Mouse (Mus musculus) lung, embryonic 14.5 days (tissue): ENCODE data around the gene Slc16a13. TPM values are rescaled to one million over a fixed set of nuclear protein-coding genes. Genes with fewer than 3 reads are reported as not detected.

Experiments used
- ATAC-seq: fragments of 200-750 bp; cut with Nextera tagmentation; 2 replicates; pipeline ENCODE4 v1.8.0; 2017; ENCODE audit warnings: mild to moderate bottlenecking, moderate TSS enrichment, moderate library complexity; ENCODE audit not compliant: insufficient read depth
- DNase-seq: peaks from one replicate; pipeline ENCODE4 v3.0.0-alpha.2; 2015
- H3K27ac ChIP-seq: fragments of 300-500 bp; sonication (generic); 2 replicates; pipeline ENCODE4 v1.5.1; 2014; ENCODE audit warnings: low read depth, mild to moderate bottlenecking, moderate library complexity
- H3K27me3 ChIP-seq: fragments of 300-500 bp; sonication (generic); 2 replicates; pipeline ENCODE4 v1.6.1; 2014; ENCODE audit warnings: low read length, control low read depth; ENCODE audit not compliant: insufficient read depth
- H3K36me3 ChIP-seq: fragments of 300-500 bp; sonication (generic); 2 replicates; pipeline ENCODE4 v1.6.1; 2014; ENCODE audit warnings: control low read depth; ENCODE audit not compliant: insufficient read depth
- H3K4me1 ChIP-seq: fragments of 300-500 bp; sonication (generic); 2 replicates; pipeline ENCODE4 v1.6.1; 2014; ENCODE audit warnings: antibody characterized with exemption, control low read depth; ENCODE audit not compliant: insufficient read depth
- H3K4me2 ChIP-seq: fragments of 300-500 bp; sonication (generic); 2 replicates; pipeline ENCODE4 v1.6.1; 2014; ENCODE audit warnings: mild to moderate bottlenecking
- H3K4me3 ChIP-seq: fragments of 300-500 bp; sonication (generic); 2 replicates; pipeline ENCODE4 v1.5.1; 2014; ENCODE audit warnings: low read depth, low read length
- H3K9ac ChIP-seq: fragments of 300-500 bp; sonication (generic); 2 replicates; pipeline ENCODE4 v1.6.1; 2014
- H3K9me3 ChIP-seq: fragments of 300-500 bp; sonication (generic); 2 replicates; pipeline ENCODE4 v1.6.1; 2016; ENCODE audit warnings: low read depth, low read length, control low read depth
- CTCF ChIP-seq: IDR thresholded peaks from 2 replicates; pipeline ENCODE4 v1.5.1; 2016; ENCODE audit warnings: antibody characterized with exemption, low read depth
- WGBS: fragments of 180-500 bp; shearing (Covaris S2); extraction: QIAGEN DNeasy Blood & Tissue Kit; methylation state at CpG from one replicate; pipeline ENCODE4 v1.1.7; 2014; 5-methylcytosine and 5-hydroxymethylcytosine counted together
- polyA plus RNA-seq: library from polyadenylated mRNA; unstranded; fragments of >200 nt; fragmentation: Nextera tagmentation; extraction: Ambion mirVana; gene quantifications from 2 replicates; pipeline ENCODE4 v1.2.1, GENCODE M21; 2014

Gene Slc16a13
- 4.4 and 6.2 TPM in 2 replicates for polyA plus RNA-seq

GRCm38 (mm10) chr11:70220731-70221602 lies at the start of gene Slc16a13:
Slc16a13 (minus strand) TSS chr11:70221064.
- peak within 1 kb of the TSS; percentile 71 for H3K9ac ChIP-seq
- 0 out of 2 replicates have a peak, but pooled peaks cover 3% of the 10 kb centered on the region for H3K36me3 ChIP-seq
- H3K4me3 ChIP-seq, result peak within 1 kb of the TSS; percentile 51
- H3K4me2 ChIP-seq, result peak within 1 kb of the TSS; percentile 95
- no peak for TF ChIP-seq CTCF
- peak within 1 kb of the TSS; percentile 85 for H3K27ac ChIP-seq
- ATAC-seq, result peak; percentile 93
- no peaks in the 10 kb centered on the region for H3K9me3 ChIP-seq
- peak; percentile 95 for DNase-seq
- H3K4me1 ChIP-seq, result peaks cover 8% of the 10 kb centered on the region; the same call in 1 of the 2 replicates
- peaks cover 12% of the 10 kb centered on the region for H3K27me3 ChIP-seq
- under 1% methylated on average over 28 of the region's 28 CpGs for WGBS

GRCm38 (mm10) chr11:70266405-70266804 lies 45.5 kb upstream of the Slc16a13 start:
- H3K9me3 ChIP-seq, result no peaks in the 10 kb centered on the region
- H3K4me3 ChIP-seq, result no peak overlapping the region
- H3K9ac ChIP-seq, result no peak overlapping the region
- TF ChIP-seq CTCF, result no peak
- peak; percentile 16 for DNase-seq
- WGBS, result 70% methylated on average over 1 of the region's 1 CpGs
- H3K36me3 ChIP-seq, result no peaks in the 10 kb centered on the region
- no peaks in the 10 kb centered on the region for H3K4me1 ChIP-seq
- no peak overlapping the region for H3K4me2 ChIP-seq
- no peak for ATAC-seq
- no peaks in the 10 kb centered on the region for H3K27me3 ChIP-seq
- H3K27ac ChIP-seq, result no peak overlapping the region

GRCm38 (mm10) chr11:70265819-70266218 lies 45.0 kb upstream of the Slc16a13 start:
- no peak for ATAC-seq
- Histone ChIP-seq H3K36me3 (no peaks in the 10 kb centered on the region), H3K9me3 (no peaks in the 10 kb centered on the region), H3K27ac (no peak overlapping the region), H3K4me1 (no peaks in the 10 kb centered on the region), H3K4me2 (no peak overlapping the region), H3K9ac (no peak overlapping the region), H3K27me3 (no peaks in the 10 kb centered on the region), H3K4me3 (no peak overlapping the region)
- TF ChIP-seq CTCF, result no peak
- no peak for DNase-seq
- 57% methylated on average over 4 of the region's 4 CpGs for WGBS

GRCm38 (mm10) chr11:70265252-70265651 lies 44.4 kb upstream of the Slc16a13 start:
- no peak for TF ChIP-seq CTCF
- H3K4me3 ChIP-seq, result no peak overlapping the region
- no peak overlapping the region for H3K4me2 ChIP-seq
- no peaks in the 10 kb centered on the region for H3K36me3 ChIP-seq
- H3K9me3 ChIP-seq, result no peaks in the 10 kb centered on the region
- 40% methylated on average over 3 of the region's 3 CpGs for WGBS
- no peak overlapping the region for H3K9ac ChIP-seq
- no peaks in the 10 kb centered on the region for H3K27me3 ChIP-seq
- DNase-seq (no peak), ATAC-seq (no peak)
- H3K27ac ChIP-seq, result no peak overlapping the region
- H3K4me1 ChIP-seq, result no peaks in the 10 kb centered on the region

GRCm38 (mm10) chr11:70259035-70259434 lies 38.2 kb upstream of the Slc16a13 start:
- H3K4me1 ChIP-seq, result no peaks in the 10 kb centered on the region
- no peak for TF ChIP-seq CTCF
- ATAC-seq (no peak), DNase-seq (no peak)
- H3K27ac ChIP-seq, result no peak overlapping the region
- no peak overlapping the region for H3K9ac ChIP-seq
- no peaks in the 10 kb centered on the region for H3K36me3 ChIP-seq
- H3K27me3 ChIP-seq, result peaks cover 16% of the 10 kb centered on the region
- H3K4me2 ChIP-seq, result no peak overlapping the region
- no peak overlapping the region for H3K4me3 ChIP-seq
- H3K9me3 ChIP-seq, result no peaks in the 10 kb centered on the region
- WGBS, result 83% methylated on average over 4 of the region's 4 CpGs

- no peaks in the 10 kb centered on the region for H3K4me1 ChIP-seq
- DNase-seq (peak; percentile 56), ATAC-seq (peak; percentile 58; the same call in 1 of the 2 replicates)
- peak within 1 kb of the TSS; percentile 60 for H3K4me2 ChIP-seq
- TF ChIP-seq CTCF, result peak; percentile 46
- no peak within 1 kb of the TSS for H3K27ac ChIP-seq
- peak within 1 kb of the TSS; percentile 36 for H3K9ac ChIP-seq
- no peaks in the 10 kb centered on the region for H3K9me3 ChIP-seq
- H3K36me3 ChIP-seq, result no peaks in the 10 kb centered on the region
- peak within 1 kb of the TSS; percentile 30 for H3K4me3 ChIP-seq
- WGBS, result 2% methylated on average over 25 of the region's 25 CpGs
- H3K27me3 ChIP-seq, result peaks cover 37% of the 10 kb centered on the region
Measured at GRCm38 (mm10) chr11:70254931-70255531, 34.2 kb upstream of the Slc16a13 start, which contains the start of gene Alox12. Alox12 (minus strand) TSS chr11:70255353.

- Histone ChIP-seq H3K27me3 (peaks cover 37% of the 10 kb centered on the region), H3K9me3 (no peaks in the 10 kb centered on the region), H3K4me1 (no peaks in the 10 kb centered on the region), H3K36me3 (no peaks in the 10 kb centered on the region), H3K4me3 (peak overlapping the region; percentile 30), H3K4me2 (peak overlapping the region; percentile 60), H3K9ac (peak overlapping the region; percentile 36; the same call in 1 of the 2 replicates), H3K27ac (no peak overlapping the region)
- no peak for ATAC-seq
- WGBS, result 4% methylated on average over 18 of the region's 18 CpGs
- DNase-seq, result no peak
- no peak for TF ChIP-seq CTCF
Measured at GRCm38 (mm10) chr11:70254337-70254736, 33.5 kb upstream of the Slc16a13 start.
